In genomic region chr10:78105548-78105947, GRCm38 (mm10) we compare ENCODE assay signal across 9 mouse cellular contexts. TPM values are rescaled to one million over a fixed set of nuclear protein-coding genes. Genes with fewer than 3 reads are reported as not detected.
DNase-seq lines count a peak whose midpoint lies in the region; TF ChIP-seq lines count a peak whose summit lies in the region.
"Had no signal": no experiment of that assay in that cellular context is flagged by ENCODE, and none has a peak within 500 bp of the region (broad histone marks: within the 10 kb centered on the region; RNA-seq: fewer than 3 reads in every experiment).

No protein-coding gene starts in this region.

- no peak for TF ChIP-seq POLR2A in lung, adult 2 months (IDR thresholded peaks at IDR 0.05; ENCODE audit: borderline replicate concordance, extremely low read depth, low read depth, low read length)
- TF ChIP-seq POLR2A in myocyte (IDR thresholded peaks at IDR 0.05; ENCODE audit: insufficient read length, low read depth): no peak

- WGBS in lung, adult 2 months: 61% methylated on average over 12 of the region's 12 CpGs

- TF ChIP-seq CTCF in lung, adult 2 months (IDR thresholded peaks at IDR 0.05; ENCODE audit: insufficient read depth, low read length): no peak

- H3K4me2 ChIP-seq in myocyte (ENCODE audit: low read depth): peak overlapping the region; percentile 42

- H3K27me3 ChIP-seq in myocyte (ENCODE audit: control insufficient read depth, insufficient read depth, insufficient read length): peaks cover 19% of the 10 kb centered on the region

- H3K36me3 ChIP-seq in myocyte (ENCODE audit: control insufficient read depth, insufficient read depth): no peaks in the 10 kb centered on the region

- no peaks in the 10 kb centered on the region for H3K79me2 ChIP-seq in myocyte (ENCODE audit: control insufficient read depth, insufficient read depth)

- peaks cover 3% of the 10 kb centered on the region; the same call in 1 of the 2 replicates for H3K4me1 ChIP-seq in lung, adult 2 months (ENCODE audit: control insufficient read depth, insufficient read depth, low read length)

- intact Hi-C loops in gastrocnemius, postnatal 14 days (cut with DNase I; ENCODE audit: low total_unique reads): no loop called here
- intact Hi-C loops in heart, postnatal 14 days (cut with DNase I): no loop called here

- no peak overlapping the region for H3ac ChIP-seq in myocyte (ENCODE audit: control insufficient read depth, insufficient read length)

- DNase-seq in lung, adult 2 months: no peak
- DNase-seq in lung, postnatal 14 days: no peak
- peak; percentile 80 to 85 for DNase-seq in cerebellum, postnatal 10 days
- peak; percentile 85 to 90 for DNase-seq in kidney, postnatal 36 days
- no peak for DNase-seq in embryo, embryonic 11 days
- no peak for DNase-seq in gastrocnemius, postnatal 14 days
- DNase-seq in heart, postnatal 14 days: no peak

- peak overlapping the region; percentile 14 for H3K4me3 ChIP-seq in lung, adult 2 months (replicated peaks; ENCODE audit: extremely low read depth, low read depth, low read length)
- no peak overlapping the region for H3K4me3 ChIP-seq in myocyte

TF ChIP-seq in myocyte, 11 proteins besides CTCF, POLR2A, EP300 and RAD21:
- no peak for TF ChIP-seq E2F4 (IDR thresholded peaks at IDR 0.05; ENCODE audit: insufficient read depth)
- no peak for TF ChIP-seq MAX (IDR thresholded peaks at IDR 0.05; ENCODE audit: low read depth)
- TF ChIP-seq TCF12 (IDR thresholded peaks at IDR 0.05; ENCODE audit: insufficient read depth, poor library complexity, severe bottlenecking): no peak
- no peak for TF ChIP-seq POLR2AphosphoS2 (IDR thresholded peaks at IDR 0.05; ENCODE audit: insufficient read length, low read depth)
- TF ChIP-seq SRF (IDR thresholded peaks at IDR 0.05; ENCODE audit: control insufficient read depth, insufficient read length, low read depth): no peak
- no peak for TF ChIP-seq CEBPB (IDR thresholded peaks at IDR 0.05; ENCODE audit: insufficient read depth, poor library complexity, severe bottlenecking)
- no peak for TF ChIP-seq USF1 (IDR thresholded peaks at IDR 0.05; ENCODE audit: low read depth)
- no peak for TF ChIP-seq MYOG (IDR thresholded peaks at IDR 0.05; ENCODE audit: control insufficient read depth in 1 of 3, insufficient read depth in 1 of 3, insufficient read length in 2 of 3, low read depth in 2 of 3)
- no peak for TF ChIP-seq REST (IDR thresholded peaks at IDR 0.05; ENCODE audit: insufficient read depth, insufficient read length)
- no peak for TF ChIP-seq MYOD1 (IDR thresholded peaks at IDR 0.05; ENCODE audit: control insufficient read depth in 1 of 3, insufficient read length in 2 of 3, low read depth in 2 of 3)
- no peak for TF ChIP-seq TCF3 (IDR thresholded peaks at IDR 0.05; ENCODE audit: insufficient read length, low read depth)

RNA-seq across cellular contexts. Expression of gene Icosl, which starts 36.4 kb away (rescaled TPM):
- 17.5 and 17.6 TPM in 2 replicates for polyA plus RNA-seq in lung, adult 2 months (2012; rRNA removed)
- polyA plus RNA-seq in myocyte (2012; fragmentation: generic; extraction: Trizol): 0.02 TPM
- total RNA-seq in gastrocnemius, postnatal 14 days (2021): 1 to 10 TPM; 1.6 to 2.0 TPM
- 1 to 10 TPM; 5.5 to 6.0 TPM for total RNA-seq in heart, postnatal 14 days (2021)
- total RNA-seq: MEL had no signal

Comparison
In these comparisons a context has a peak if more than half of its experiments do, and no peak if none do; other contexts are left out.
1. DNase-seq: peak in cerebellum, postnatal 10 days (2 of 2) and kidney, postnatal 36 days (2 of 2); none in lung, adult 2 months (single experiment), lung, postnatal 14 days (single experiment), embryo, embryonic 11 days (single experiment), gastrocnemius, postnatal 14 days (single experiment) and heart, postnatal 14 days (0 of 2).